Mouse (Mus musculus): Measurements from ENCODE around the gene Ap3b1. TPM values are rescaled to one million over a fixed set of nuclear protein-coding genes. Genes with fewer than 3 reads are reported as not detected.

Ap3b1 gene
- polyA plus RNA-seq, 1 experiment from 2014 or later: 45.0 TPM

DNA sequence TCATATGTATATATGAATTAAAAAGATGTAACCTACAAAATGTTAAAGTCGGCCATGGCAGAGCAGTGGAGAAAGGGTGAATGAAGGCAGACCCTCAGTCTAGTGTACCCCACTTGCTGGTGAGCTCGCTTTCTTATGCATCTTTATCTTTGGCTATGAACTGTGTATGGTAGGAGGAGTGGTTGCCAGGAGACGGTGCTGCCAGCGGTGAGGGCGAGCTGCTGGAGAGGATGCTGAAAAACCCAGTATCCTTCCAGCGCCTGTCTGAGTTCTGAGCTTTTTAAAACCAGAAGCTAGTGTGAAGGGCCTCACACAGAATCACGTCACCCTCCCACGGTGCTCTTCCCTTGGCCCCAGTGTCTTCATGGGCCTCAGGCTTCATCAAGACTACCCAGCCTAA, 214.6 kb downstream of the Ap3b1 start:
- H3K27me3 ChIP-seq: peaks cover 11% of the 10 kb centered on the region; the same call in 1 of the 2 replicates
- no peak overlapping the region for H3K27ac ChIP-seq
- no peaks in the 10 kb centered on the region for H3K4me1 ChIP-seq
- WGBS: 85% methylated on average over 8 of the region's 8 CpGs
- no peaks in the 10 kb centered on the region for H3K36me3 ChIP-seq
- H3K4me2 ChIP-seq: no peak overlapping the region
- no peak overlapping the region for H3K9ac ChIP-seq
- no peaks in the 10 kb centered on the region for H3K9me3 ChIP-seq
- no peak overlapping the region for H3K4me3 ChIP-seq
- ATAC-seq (ENCODE audit: borderline replicate concordance, extremely low read depth, low FRiP score, low TSS enrichment): no peak

DNA sequence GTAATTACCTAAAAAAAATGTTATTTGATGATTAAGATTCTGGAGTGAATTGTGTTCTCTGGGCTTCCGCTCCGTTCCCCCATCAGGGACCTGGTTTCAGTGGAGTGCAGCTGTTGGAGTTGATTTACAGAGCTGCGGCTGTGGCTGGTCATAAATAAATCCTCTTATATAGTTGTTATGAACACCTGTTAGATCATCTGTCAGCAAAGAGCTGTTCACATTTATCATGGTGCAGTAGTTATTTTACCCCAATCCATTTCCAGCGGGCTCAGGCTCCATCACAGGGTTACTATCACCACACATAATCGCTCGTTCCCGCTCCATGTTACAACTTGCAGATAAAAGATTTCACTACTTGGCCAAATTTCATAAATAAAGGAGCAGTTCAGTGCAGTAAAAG, 215.1 kb downstream of the Ap3b1 start:
- Histone ChIP-seq H3K4me3 (no peak overlapping the region), H3K36me3 (no peaks in the 10 kb centered on the region), H3K9me3 (no peaks in the 10 kb centered on the region), H3K27ac (no peak overlapping the region), H3K9ac (no peak overlapping the region), H3K4me1 (no peaks in the 10 kb centered on the region), H3K4me2 (no peak overlapping the region), H3K27me3 (peaks cover 11% of the 10 kb centered on the region; the same call in 1 of the 2 replicates)
- WGBS: 61% methylated on average over 7 of the region's 7 CpGs
- no peak for ATAC-seq (ENCODE audit: borderline replicate concordance, extremely low read depth, low FRiP score, low TSS enrichment)

DNA sequence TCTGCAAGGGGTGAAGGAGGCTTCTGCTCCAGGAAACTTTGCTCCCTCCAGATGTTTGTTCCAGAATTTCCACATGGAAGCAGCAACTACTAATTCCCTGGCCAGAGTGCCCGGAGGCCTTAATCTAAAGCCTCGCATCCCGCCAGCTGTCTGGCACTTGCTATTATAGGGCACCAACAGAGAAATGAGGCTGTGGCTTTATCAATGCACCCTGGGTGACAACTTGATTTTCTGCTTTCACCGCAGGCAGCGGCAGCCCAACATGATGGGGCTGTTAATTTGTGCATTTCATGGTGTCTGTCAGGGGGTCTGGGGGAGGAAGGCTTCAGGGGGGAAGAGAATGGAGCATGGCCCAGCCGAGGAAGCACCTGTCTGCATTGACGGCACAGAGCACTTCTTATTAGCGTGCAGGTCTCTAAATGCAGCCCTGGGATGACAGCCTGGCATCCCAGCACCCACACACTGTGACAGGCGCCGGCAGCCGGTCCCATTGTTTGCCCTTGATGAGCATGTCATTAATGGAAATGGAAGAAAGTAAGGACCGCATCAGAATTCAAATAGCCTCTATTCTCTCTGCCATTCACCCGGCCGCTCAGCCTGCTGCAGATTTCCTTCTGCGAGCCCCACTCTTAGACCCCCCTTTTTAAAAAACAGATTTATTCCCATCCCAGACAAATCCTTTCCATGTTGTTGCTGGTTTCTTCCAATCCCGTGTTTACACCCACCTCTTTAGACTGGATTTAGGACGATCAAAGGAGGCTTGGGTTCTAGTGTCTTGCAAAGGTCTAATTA, 217.0 kb downstream of the Ap3b1 start:
- WGBS: 45% methylated on average over 17 of the region's 17 CpGs
- H3K4me1 ChIP-seq: no peaks in the 10 kb centered on the region
- no peak overlapping the region for H3K4me3 ChIP-seq
- no peak for ATAC-seq (ENCODE audit: borderline replicate concordance, extremely low read depth, low FRiP score, low TSS enrichment)
- H3K4me2 ChIP-seq: no peak overlapping the region
- H3K27ac ChIP-seq: no peak overlapping the region
- no peak overlapping the region for H3K9ac ChIP-seq
- peaks cover 11% of the 10 kb centered on the region; the same call in 1 of the 2 replicates for H3K27me3 ChIP-seq
- no peaks in the 10 kb centered on the region for H3K36me3 ChIP-seq
- no peaks in the 10 kb centered on the region for H3K9me3 ChIP-seq

DNA sequence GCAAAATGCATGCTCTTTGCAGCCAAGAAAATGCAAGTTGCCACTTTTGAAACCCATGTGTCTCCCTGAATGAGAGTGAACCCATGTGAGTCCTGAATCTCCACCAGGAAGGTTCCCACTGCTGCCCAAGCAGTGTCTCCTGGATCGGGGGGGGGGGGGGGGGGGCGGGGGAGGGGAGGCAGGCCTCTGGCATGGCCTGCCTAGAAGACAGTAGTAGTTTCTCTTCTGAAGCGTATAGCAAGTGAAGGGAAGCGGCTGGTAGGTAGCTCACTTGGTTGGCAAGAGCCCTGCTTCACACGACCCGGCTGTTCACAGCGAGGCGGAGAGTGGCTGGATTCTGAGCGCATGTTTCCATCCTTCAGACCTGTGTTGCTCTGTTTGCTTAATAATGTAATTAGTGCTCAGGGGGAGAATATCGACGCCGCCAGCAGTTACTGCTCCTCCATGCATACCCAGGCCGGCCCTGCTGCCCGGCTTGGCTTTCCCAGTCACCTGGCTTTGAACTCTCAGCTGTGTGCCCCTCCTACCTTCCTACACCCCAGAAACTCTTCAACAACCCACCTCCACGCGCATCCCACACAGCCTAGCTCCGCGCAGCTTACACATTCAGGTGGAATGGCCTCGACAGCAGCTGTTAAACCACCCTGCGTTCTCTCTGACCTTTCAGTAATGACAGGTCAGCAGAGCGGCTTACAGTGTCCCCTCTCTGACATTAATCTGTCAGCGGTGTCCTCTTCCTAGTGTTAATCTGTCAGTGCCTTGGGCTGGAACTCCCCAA, 217.8 kb downstream of the Ap3b1 start:
- no peak overlapping the region for H3K4me3 ChIP-seq
- no peak overlapping the region for H3K4me2 ChIP-seq
- peaks cover 11% of the 10 kb centered on the region; the same call in 1 of the 2 replicates for H3K27me3 ChIP-seq
- no peak overlapping the region for H3K9ac ChIP-seq
- no peaks in the 10 kb centered on the region for H3K9me3 ChIP-seq
- H3K27ac ChIP-seq: no peak overlapping the region
- H3K36me3 ChIP-seq: no peaks in the 10 kb centered on the region
- no peak for ATAC-seq (ENCODE audit: borderline replicate concordance, extremely low read depth, low FRiP score, low TSS enrichment)
- 42% methylated on average over 21 of the region's 22 CpGs for WGBS
- H3K4me1 ChIP-seq: no peaks in the 10 kb centered on the region

DNA sequence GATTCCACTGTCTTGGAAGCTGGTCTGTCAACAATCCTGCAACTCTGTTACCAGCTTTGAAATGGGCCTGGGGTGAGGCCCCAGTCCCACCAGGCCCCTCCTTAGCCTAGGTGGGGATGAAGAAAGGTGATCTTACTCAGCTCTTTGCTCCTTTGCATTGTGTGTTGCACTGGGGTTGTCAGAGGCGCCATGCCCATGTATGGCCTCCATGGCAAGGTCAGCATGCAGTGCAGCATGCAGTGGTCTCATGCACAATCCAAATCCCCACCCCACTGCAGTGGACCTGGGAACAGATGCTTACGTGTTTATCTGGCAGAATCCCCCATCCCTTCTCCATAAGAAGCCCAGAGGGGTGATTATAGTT, 218.4 kb downstream of the Ap3b1 start:
- Histone ChIP-seq H3K36me3 (no peaks in the 10 kb centered on the region), H3K4me3 (no peak overlapping the region), H3K9me3 (no peaks in the 10 kb centered on the region), H3K4me2 (no peak overlapping the region), H3K27ac (no peak overlapping the region), H3K27me3 (peaks cover 11% of the 10 kb centered on the region; the same call in 1 of the 2 replicates), H3K4me1 (no peaks in the 10 kb centered on the region), H3K9ac (no peak overlapping the region)
- WGBS: 75% methylated on average over 2 of the region's 2 CpGs
- no peak for ATAC-seq (ENCODE audit: borderline replicate concordance, extremely low read depth, low FRiP score, low TSS enrichment)

DNA sequence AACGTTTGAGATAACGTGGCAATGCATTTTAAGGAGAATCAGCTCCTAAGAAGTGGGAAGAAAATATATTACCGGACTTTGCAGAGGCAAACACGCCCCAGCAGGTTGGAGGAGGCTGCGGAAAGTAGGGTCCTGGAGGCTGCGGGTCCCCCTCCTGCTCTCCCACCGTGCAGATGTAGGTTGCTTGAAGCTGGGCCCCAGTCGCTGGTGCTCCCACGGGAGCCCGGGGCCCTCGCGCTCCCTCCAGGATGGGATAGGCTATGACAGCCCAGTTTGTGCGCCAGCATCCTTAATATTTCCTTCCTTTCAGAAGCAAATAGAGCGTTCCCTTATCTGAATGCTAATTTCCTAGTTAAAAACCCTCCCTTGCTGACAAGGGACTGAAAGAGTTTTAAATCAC, 236.5 kb downstream of the Ap3b1 start:
- no peak overlapping the region for H3K9ac ChIP-seq
- no peaks in the 10 kb centered on the region for H3K9me3 ChIP-seq
- H3K4me2 ChIP-seq: no peak overlapping the region
- peaks cover 6% of the 10 kb centered on the region; the same call in 1 of the 2 replicates for H3K4me1 ChIP-seq
- peaks cover 71% of the 10 kb centered on the region for H3K27me3 ChIP-seq
- no peak overlapping the region for H3K27ac ChIP-seq
- no peak for ATAC-seq (ENCODE audit: borderline replicate concordance, extremely low read depth, low FRiP score, low TSS enrichment)
- H3K4me3 ChIP-seq: no peak overlapping the region
- 4% methylated on average over 14 of the region's 14 CpGs for WGBS
- no peaks in the 10 kb centered on the region for H3K36me3 ChIP-seq

DNA sequence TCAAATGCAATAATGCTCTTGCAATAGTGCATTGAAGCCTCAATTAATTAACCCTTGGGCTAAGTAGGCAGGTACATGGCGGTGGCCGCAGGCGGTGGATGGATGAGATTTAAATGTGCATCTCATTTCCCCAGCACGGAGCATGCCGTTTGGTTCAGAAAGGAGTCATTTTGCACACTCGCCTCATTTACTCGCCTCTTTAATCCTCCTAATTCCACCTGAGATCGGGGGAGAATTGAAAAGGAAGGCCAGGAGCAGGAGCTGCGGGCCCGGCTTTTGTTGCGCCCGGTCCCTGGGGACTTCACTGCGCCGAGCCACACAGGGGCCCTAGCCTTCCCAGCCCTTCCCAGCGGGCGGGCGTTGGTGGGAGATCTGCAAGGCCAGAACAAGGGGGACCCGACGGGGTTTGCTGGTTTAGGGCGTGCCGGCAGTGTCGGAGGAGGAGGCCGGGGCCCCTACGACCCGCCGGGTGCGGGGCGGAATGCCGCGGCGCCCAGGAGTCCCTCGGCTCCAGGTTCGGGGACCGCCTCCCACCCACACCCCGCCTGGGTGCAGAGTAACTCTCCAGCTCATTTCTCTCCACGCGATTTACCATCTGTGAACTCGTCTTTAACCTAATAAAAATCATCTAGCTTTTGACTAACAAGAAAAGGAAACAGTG, 237.1 kb downstream of the Ap3b1 start:
- Histone ChIP-seq H3K9me3 (no peaks in the 10 kb centered on the region), H3K9ac (no peak overlapping the region), H3K4me1 (peaks cover 6% of the 10 kb centered on the region; the same call in 1 of the 2 replicates), H3K27ac (no peak overlapping the region), H3K36me3 (no peaks in the 10 kb centered on the region), H3K4me3 (peak overlapping the region; percentile 12), H3K4me2 (peak overlapping the region; percentile 44), H3K27me3 (peaks cover 77% of the 10 kb centered on the region)
- WGBS: 1% methylated on average over 38 of the region's 38 CpGs
- no peak for ATAC-seq (ENCODE audit: borderline replicate concordance, extremely low read depth, low FRiP score, low TSS enrichment)

DNA sequence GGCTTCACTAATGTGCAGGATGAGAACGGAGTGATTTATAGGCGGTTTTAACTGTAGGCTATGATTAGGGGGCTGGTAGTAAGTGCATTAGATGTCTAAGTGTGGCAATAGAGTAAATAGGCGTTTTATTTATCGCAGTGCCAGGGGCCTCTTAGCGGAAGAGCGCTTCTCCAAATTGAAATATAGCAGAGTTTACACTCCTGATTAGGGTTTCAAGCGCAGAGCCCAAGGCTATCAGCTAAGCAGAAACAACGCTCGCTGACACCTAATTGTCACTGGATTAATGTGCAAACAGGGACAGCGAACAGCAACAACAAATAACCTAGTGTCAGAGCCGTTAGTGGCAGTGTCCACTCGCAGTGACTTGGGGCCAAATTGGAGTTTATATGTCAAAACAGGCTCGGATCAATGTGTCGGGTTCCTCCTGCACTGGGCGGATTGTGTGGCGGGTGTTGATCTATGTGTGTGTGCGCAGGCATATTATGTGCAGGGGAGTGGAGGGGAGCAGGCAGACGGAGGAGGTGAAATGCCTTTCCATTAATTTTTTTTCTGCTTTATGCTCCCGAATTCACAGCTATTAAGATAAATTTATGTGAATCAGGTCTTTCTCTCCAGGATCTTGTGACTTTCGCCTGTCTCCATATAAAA, 237.8 kb downstream of the Ap3b1 start:
- H3K4me2 ChIP-seq: peak overlapping the region; percentile 44; the same call in 1 of the 2 replicates
- H3K9me3 ChIP-seq: no peaks in the 10 kb centered on the region
- H3K36me3 ChIP-seq: no peaks in the 10 kb centered on the region
- H3K4me1 ChIP-seq: peaks cover 6% of the 10 kb centered on the region; the same call in 1 of the 2 replicates
- H3K27me3 ChIP-seq: peaks cover 81% of the 10 kb centered on the region
- H3K9ac ChIP-seq: no peak overlapping the region
- no peak overlapping the region for H3K27ac ChIP-seq
- H3K4me3 ChIP-seq: peak overlapping the region; percentile 12
- 9% methylated on average over 20 of the region's 20 CpGs for WGBS
- ATAC-seq (ENCODE audit: borderline replicate concordance, extremely low read depth, low FRiP score, low TSS enrichment): no peak

DNA sequence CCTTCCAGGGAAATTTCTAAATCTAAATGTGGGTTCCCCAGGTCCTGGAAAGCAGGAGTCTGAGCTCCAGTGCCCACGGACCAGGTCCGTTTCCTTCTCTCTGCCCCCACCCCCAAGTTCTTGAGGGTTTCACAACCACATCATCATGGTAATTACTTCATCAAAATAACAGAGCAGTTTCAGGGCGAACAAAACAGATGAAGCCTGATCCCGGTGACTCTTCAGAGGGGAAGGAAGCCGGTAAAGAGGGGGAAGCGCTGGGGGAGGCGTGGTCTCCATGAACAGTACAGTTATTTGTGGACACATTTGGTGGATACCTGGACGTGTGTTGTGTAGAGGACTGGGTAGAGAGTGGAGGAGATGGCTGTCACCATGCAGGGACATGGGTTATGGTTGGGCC, 241.0 kb downstream of the Ap3b1 start:
- Histone ChIP-seq H3K9me3 (no peaks in the 10 kb centered on the region), H3K27me3 (peaks cover 85% of the 10 kb centered on the region), H3K27ac (no peak overlapping the region), H3K36me3 (no peaks in the 10 kb centered on the region), H3K4me3 (no peak overlapping the region), H3K9ac (no peak overlapping the region), H3K4me1 (peaks cover 6% of the 10 kb centered on the region; the same call in 1 of the 2 replicates), H3K4me2 (no peak overlapping the region)
- 57% methylated on average over 8 of the region's 8 CpGs for WGBS
- ATAC-seq (ENCODE audit: borderline replicate concordance, extremely low read depth, low FRiP score, low TSS enrichment): no peak

DNA sequence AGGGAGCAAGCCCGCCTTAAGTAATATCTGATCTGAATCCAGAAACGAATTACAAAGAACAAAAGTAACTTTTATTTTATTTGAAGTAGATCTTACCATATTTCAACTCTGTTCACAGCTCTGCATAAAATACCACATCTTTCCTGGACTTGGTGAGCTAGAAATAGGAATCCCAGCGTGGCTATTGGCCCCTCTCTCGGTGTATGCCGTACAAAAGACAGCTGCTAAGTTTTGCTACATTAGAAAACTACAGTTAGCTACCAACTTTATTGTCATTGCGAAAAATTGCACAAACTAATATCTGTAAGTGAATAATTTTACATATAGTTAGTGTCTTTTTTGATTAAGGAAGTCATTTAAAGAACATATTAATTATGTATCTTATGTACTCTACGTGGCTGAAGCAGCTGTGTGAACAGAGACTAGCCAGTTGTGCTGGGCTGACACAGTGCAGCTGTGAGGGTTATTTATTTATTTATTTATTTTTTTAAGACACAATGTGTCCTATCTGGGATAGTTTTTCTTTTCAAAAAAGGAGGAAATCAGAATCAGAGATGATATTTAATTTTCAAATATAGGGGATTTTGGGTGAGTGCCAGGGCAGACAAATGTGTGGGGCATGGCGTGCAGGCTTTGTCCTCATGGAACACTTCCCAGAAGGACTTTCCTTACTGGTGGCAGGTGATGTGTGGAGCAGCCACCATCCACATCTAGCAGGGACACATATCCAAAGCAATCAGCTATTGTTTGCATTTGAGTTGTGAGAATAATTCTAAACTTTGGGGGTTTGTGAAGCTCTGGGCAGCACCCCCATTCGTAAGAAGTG, 248.5 kb downstream of the Ap3b1 start:
- WGBS: 54% methylated on average over 9 of the region's 9 CpGs
- no peak overlapping the region for H3K4me2 ChIP-seq
- no peak overlapping the region for H3K27ac ChIP-seq

DNA sequence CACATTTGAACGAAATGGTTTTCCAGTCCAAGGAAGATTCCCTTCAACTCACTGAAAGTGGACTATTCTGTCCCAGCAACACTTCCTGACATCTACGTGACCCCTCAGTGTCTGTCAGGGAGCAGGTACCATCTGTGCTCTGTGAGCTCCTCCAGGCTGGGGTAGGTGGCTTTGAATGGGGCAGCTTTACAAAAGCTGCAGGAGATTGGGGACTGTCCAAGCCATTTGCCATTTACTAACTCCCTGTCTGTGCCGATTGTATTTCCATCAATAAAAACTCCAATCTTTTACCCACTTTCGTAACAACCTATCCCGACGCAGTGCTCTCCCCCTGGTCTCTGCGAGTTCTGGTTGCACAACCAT, 249.1 kb downstream of the Ap3b1 start:
- Histone ChIP-seq H3K27ac (no peak overlapping the region), H3K4me3 (no peak overlapping the region), H3K9ac (no peak overlapping the region), H3K4me2 (no peak overlapping the region), H3K36me3 (no peaks in the 10 kb centered on the region), H3K9me3 (no peaks in the 10 kb centered on the region), H3K4me1 (0 out of 2 replicates have a peak, but pooled peaks cover 8% of the 10 kb centered on the region), H3K27me3 (peaks cover 16% of the 10 kb centered on the region)
- ATAC-seq (ENCODE audit: borderline replicate concordance, extremely low read depth, low FRiP score, low TSS enrichment): no peak
- WGBS: 55% methylated on average over 7 of the region's 7 CpGs

More for the DNA sequence above, 248.5 kb downstream of the Ap3b1 start:
- Histone ChIP-seq H3K4me3 (no peak overlapping the region), H3K9ac (no peak overlapping the region), H3K27me3 (peaks cover 21% of the 10 kb centered on the region), H3K36me3 (no peaks in the 10 kb centered on the region), H3K9me3 (no peaks in the 10 kb centered on the region), H3K4me1 (0 out of 2 replicates have a peak, but pooled peaks cover 8% of the 10 kb centered on the region)
- ATAC-seq (ENCODE audit: borderline replicate concordance, extremely low read depth, low FRiP score, low TSS enrichment): peak; percentile 82
